Mouse (Mus musculus): ENCODE measurements around the gene Inip.

DNA sequence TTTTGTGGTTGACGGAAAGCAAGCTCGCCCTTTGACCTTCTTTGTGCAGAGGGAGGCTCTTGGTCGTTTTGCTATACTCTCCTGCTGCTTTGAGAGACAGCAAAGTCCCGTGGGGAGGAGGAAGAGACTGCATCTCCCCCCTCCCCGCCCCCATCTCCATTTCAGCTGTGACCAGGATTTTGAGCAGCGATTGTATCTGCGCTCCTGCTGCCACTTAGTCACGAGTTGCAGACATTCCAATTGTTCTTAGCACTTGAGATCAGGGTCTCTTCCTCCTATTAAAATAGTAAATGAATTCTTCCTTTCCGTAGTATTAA is 5.4 kb upstream of the Inip start:
- no peak for TF ChIP-seq CTCF (conservative IDR thresholded peaks at IDR 0.05 in 1 of 2, IDR thresholded peaks at IDR 0.05 in 1 of 2; ENCODE audit: low read depth in 2 of 2, low read length in 2 of 2)
- no peak for TF ChIP-seq POLR2AphosphoS2 (IDR thresholded peaks at IDR 0.05; ENCODE audit: low read depth, low read length)
- TF ChIP-seq ZNF384 (IDR thresholded peaks at IDR 0.05; ENCODE audit: low read depth, low read length): no peak
- TF ChIP-seq MAX (IDR thresholded peaks at IDR 0.05; ENCODE audit: low read length): no peak
- TF ChIP-seq EP300 (IDR thresholded peaks at IDR 0.05; ENCODE audit: low read length): no peak
- TF ChIP-seq CHD1 (IDR thresholded peaks at IDR 0.05; ENCODE audit: low read depth, low read length): no peak
- no peak for TF ChIP-seq POLR2A (IDR thresholded peaks at IDR 0.05; ENCODE audit: low read depth, low read length)
- no peak for TF ChIP-seq GABPA (IDR thresholded peaks at IDR 0.05; ENCODE audit: insufficient replicate concordance, low read depth, low read length)
